Mouse (Mus musculus): ENCODE results near the gene Fam243. TPM values are rescaled to one million over a fixed set of nuclear protein-coding genes. Genes with fewer than 3 reads are reported as not detected.

Gene Fam243
- polyA plus RNA-seq (2012; ENCODE audit: low replicate concordance) = not detected in 2 replicates

DNA sequence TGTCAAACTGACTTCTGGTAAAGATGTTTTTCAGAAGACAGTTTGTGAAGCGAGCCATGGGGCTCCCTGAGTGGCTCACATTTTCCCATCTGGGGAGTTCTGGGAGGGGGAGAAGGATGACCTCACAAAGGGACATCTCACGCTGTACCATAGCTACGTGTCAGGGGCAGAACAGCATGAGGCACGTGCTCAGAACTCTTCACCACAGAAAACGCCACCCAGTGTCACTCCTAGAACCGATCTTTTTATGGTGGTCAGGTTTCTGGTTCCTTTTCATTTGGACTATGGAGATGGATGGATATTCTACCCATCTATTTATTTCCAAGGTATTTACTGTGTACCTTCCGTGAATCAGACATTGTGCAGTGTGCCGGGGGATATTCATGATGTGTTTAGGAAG, at the start of gene Fam243:
Fam243 (minus strand) TSS at position 101 of the 400 bp plus-strand sequence.

DNA sequence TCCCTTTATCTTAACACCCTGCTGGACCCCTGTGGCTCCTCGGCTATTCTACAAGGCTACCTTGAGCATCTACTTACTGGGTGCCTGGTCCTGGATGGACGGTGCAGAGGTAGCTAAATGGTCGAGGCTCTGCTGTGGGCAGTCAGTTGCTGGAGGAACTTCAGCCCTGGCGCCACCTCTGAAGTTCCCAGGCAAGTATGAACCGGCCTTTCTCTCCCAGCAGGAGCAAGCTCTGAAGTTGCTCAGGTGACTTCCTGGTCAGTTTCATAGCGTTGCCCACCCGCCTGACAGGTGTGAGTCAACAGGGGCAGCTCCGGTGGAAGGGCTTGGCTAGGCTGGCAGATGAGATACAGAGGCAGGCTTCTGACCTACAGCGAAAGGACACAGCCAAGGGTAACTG, 38.0 kb upstream of the Fam243 start, which contains the start of gene Kcne1:
Kcne1 (minus strand) TSS at position 240 of the 400 bp plus-strand sequence.

GRCm38 (mm10) chr16:92300649-92301411, 20.4 kb downstream of the Fam243 start, which contains the start of gene Smim11:
Gene Smim11, plus strand, starts transcription at chr16:92301286.

DNA sequence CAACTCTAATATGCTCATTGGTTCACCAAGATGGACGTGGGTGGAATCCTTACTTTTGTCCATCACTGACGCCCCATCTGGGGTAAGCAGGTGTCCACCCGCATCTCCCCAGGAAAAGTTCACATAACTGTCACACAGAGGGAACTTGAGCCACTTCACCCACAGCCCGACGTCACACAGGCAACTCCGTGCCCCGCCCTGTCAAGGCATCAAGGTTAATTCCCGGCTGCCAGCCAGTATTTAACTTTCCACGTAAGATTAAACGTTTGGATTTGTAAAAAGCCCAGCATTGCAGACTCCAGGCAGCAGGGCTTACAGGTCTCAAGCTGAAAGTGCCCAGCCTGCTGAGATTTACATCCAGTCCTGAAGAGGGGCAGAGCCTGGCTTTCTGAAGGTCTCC, 29.1 kb downstream of the Fam243 start, which contains the start of gene Kcne2:
Kcne2 (plus strand) TSS at position 289 of the 400 bp plus-strand sequence.

Other genes starting within 250 kb of the Fam243 start
- not detected in 2 replicates for gene Kcne2, start 29.1 kb downstream of the Fam243 start, polyA plus RNA-seq (2012; ENCODE audit: low replicate concordance)
- gene Smim11, start 20.2 kb downstream of the Fam243 start, polyA plus RNA-seq (2012; ENCODE audit: low replicate concordance) = 7.1 and 9.8 TPM in 2 replicates
- gene Kcne1, start 38.0 kb upstream of the Fam243 start, polyA plus RNA-seq (2012; ENCODE audit: low replicate concordance) = not detected in 2 replicates
- gene Rcan1, start 149.4 kb upstream of the Fam243 start, polyA plus RNA-seq (2012; ENCODE audit: low replicate concordance) = 8.0 and 9.5 TPM in 2 replicates
- gene Clic6, start 164.3 kb upstream of the Fam243 start, polyA plus RNA-seq (2012; ENCODE audit: low replicate concordance) = not detected in 2 replicates

Measured in hematopoietic multipotent progenitor cell, adult 10-12 weeks (in vitro differentiated cells).